Mouse (Mus musculus) megakaryocyte, embryonic 14.5 days (primary cell): Measurements from ENCODE around the gene Megf9.

ENCODE experiments used
- FLI1 ChIP-seq: IDR thresholded peaks from 2 replicates; pipeline ENCODE4 v1.6.1; 2012; ENCODE audit warnings: low read length, inconsistent platforms, mixed read lengths
- GATA1 ChIP-seq: IDR thresholded peaks from 3 replicates; pipeline ENCODE4 v1.6.1; 2012; ENCODE audit warnings: mixed read lengths, low read length, inconsistent platforms, borderline replicate concordance

DNA sequence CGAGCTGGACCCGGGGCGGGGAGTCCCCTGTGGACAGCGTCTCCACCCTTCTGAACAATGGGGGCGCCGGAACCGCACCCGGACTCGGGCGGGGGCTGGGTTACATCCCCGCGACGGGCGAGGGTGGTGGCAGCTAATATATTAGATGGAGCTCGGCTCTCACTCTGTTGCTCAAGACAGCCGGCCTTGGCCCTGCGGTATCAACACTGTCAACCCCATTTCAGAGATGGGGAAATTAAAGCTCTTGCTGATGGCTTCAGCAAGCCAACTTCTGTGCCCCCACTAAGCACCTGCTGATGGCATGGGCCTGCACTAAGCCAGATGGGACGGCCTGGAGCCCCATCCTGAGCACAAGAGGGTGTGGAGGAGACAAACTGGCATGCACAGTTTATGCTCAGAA is 494 bp upstream of the Megf9 start:
- no peak for TF ChIP-seq GATA1
- TF ChIP-seq FLI1: no peak
